Mouse (Mus musculus) liver, embryonic 13.5 days (tissue): ENCODE data around the gene Fezf1. TPM values are rescaled to one million over a fixed set of nuclear protein-coding genes. Genes with fewer than 3 reads are reported as not detected.

Source experiments
- ATAC-seq: fragments of 200-750 bp; cut with Nextera tagmentation; 2 replicates; pipeline ENCODE4 v1.8.0; 2017; ENCODE audit warnings: low read depth, mild to moderate bottlenecking, moderate number of reproducible peaks, moderate library complexity
- DNase-seq: peaks from one replicate; pipeline ENCODE4 v3.0.0; 2022
- H3K27ac ChIP-seq: fragments of 300-500 bp; sonication (generic); 2 replicates; pipeline ENCODE4 v1.5.1; 2015; ENCODE audit warnings: moderate library complexity, mild to moderate bottlenecking, inconsistent platforms
- H3K27me3 ChIP-seq: fragments of 300-500 bp; sonication (generic); 2 replicates; pipeline ENCODE4 v1.6.1; 2015; ENCODE audit warnings: mild to moderate bottlenecking, inconsistent platforms
- H3K36me3 ChIP-seq: fragments of 300-500 bp; sonication (generic); 2 replicates; pipeline ENCODE4 v1.6.1; 2015; ENCODE audit warnings: mild to moderate bottlenecking, inconsistent platforms
- H3K4me1 ChIP-seq: fragments of 300-500 bp; sonication (generic); replicated peaks from 2 replicates; pipeline ENCODE4 v1.6.1; 2015; ENCODE audit warnings: inconsistent platforms
- H3K4me2 ChIP-seq: fragments of 300-500 bp; sonication (generic); 2 replicates; pipeline ENCODE4 v1.6.1; 2015; ENCODE audit warnings: inconsistent platforms, mild to moderate bottlenecking, moderate library complexity
- H3K4me3 ChIP-seq: fragments of 300-500 bp; sonication (generic); replicated peaks from 2 replicates; pipeline ENCODE4 v1.5.1; 2015; ENCODE audit warnings: mild to moderate bottlenecking, inconsistent platforms
- H3K9ac ChIP-seq: fragments of 300-500 bp; sonication (generic); 2 replicates; pipeline ENCODE4 v1.6.1; 2015; ENCODE audit warnings: mild to moderate bottlenecking, inconsistent platforms
- H3K9me3 ChIP-seq: fragments of 300-500 bp; sonication (generic); replicated peaks from 2 replicates; pipeline ENCODE4 v1.6.1; 2016; ENCODE audit warnings: inconsistent platforms
- WGBS: fragments of 180-500 bp; shearing (Covaris S2); methylation state at CpG from one replicate; pipeline ENCODE4 v1.1.7; 2015; ENCODE audit not compliant: insufficient replicate concordance; 5-methylcytosine and 5-hydroxymethylcytosine counted together
- polyA plus RNA-seq: library from polyadenylated mRNA; unstranded; fragments of >200 nt; fragmentation: Nextera tagmentation; extraction: Ambion mirVana; gene quantifications from 2 replicates; pipeline ENCODE4 v1.2.1, GENCODE M21; 2015

Gene Fezf1
- polyA plus RNA-seq, 1 experiment from 2014 or later = not detected

- H3K27ac ChIP-seq = no peak overlapping the region
- no peak overlapping the region for H3K4me2 ChIP-seq
- DNase-seq (no peak), ATAC-seq (no peak)
- peaks cover 90% of the 10 kb centered on the region for H3K27me3 ChIP-seq
- H3K4me3 ChIP-seq = no peak overlapping the region
- H3K36me3 ChIP-seq = no peaks in the 10 kb centered on the region
- H3K4me1 ChIP-seq = no peaks in the 10 kb centered on the region
- H3K9ac ChIP-seq = no peak overlapping the region
- no peaks in the 10 kb centered on the region for H3K9me3 ChIP-seq
- WGBS = 1% methylated on average over 23 of the region's 23 CpGs
Observed at GRCm38 (mm10) chr6:23246790-23247511, 1.2 kb downstream of the Fezf1 start.

- Histone ChIP-seq H3K27ac (no peak overlapping the region), H3K9ac (no peak overlapping the region), H3K36me3 (no peaks in the 10 kb centered on the region), H3K9me3 (no peaks in the 10 kb centered on the region), H3K4me1 (no peaks in the 10 kb centered on the region), H3K4me2 (no peak overlapping the region), H3K27me3 (peaks cover 91% of the 10 kb centered on the region), H3K4me3 (no peak overlapping the region)
- no peak for ATAC-seq
- WGBS = 6% methylated on average over 17 of the region's 17 CpGs
- no peak for DNase-seq
Observed at GRCm38 (mm10) chr6:23246061-23246789, 1.9 kb downstream of the Fezf1 start.

- H3K4me1 ChIP-seq = no peaks in the 10 kb centered on the region
- H3K9me3 ChIP-seq = no peaks in the 10 kb centered on the region
- H3K27ac ChIP-seq = no peak overlapping the region
- no peak for ATAC-seq
- 4% methylated on average over 23 of the region's 23 CpGs for WGBS
- no peak overlapping the region for H3K4me2 ChIP-seq
- no peak overlapping the region for H3K9ac ChIP-seq
- peaks cover 88% of the 10 kb centered on the region for H3K27me3 ChIP-seq
- no peak for DNase-seq
- H3K4me3 ChIP-seq = no peak overlapping the region
- no peaks in the 10 kb centered on the region for H3K36me3 ChIP-seq
Observed at GRCm38 (mm10) chr6:23245545-23246011, 2.6 kb downstream of the Fezf1 start.

GRCm38 (mm10) chr6:23245121-23245520, 3.0 kb downstream of the Fezf1 start:
- Histone ChIP-seq H3K27ac (no peak overlapping the region), H3K4me2 (no peak overlapping the region), H3K4me3 (no peak overlapping the region), H3K9ac (no peak overlapping the region), H3K4me1 (no peaks in the 10 kb centered on the region), H3K36me3 (no peaks in the 10 kb centered on the region), H3K9me3 (no peaks in the 10 kb centered on the region), H3K27me3 (peaks cover 84% of the 10 kb centered on the region)
- ATAC-seq (no peak), DNase-seq (no peak)
- 12% methylated on average over 9 of the region's 9 CpGs for WGBS

- no peak overlapping the region for H3K4me2 ChIP-seq
- no peak overlapping the region for H3K4me3 ChIP-seq
- H3K27ac ChIP-seq = no peak overlapping the region
- DNase-seq (no peak), ATAC-seq (no peak)
- WGBS = 5% methylated on average over 15 of the region's 15 CpGs
- no peaks in the 10 kb centered on the region for H3K9me3 ChIP-seq
- no peaks in the 10 kb centered on the region for H3K4me1 ChIP-seq
- no peaks in the 10 kb centered on the region for H3K36me3 ChIP-seq
- H3K9ac ChIP-seq = no peak overlapping the region
- H3K27me3 ChIP-seq = peaks cover 73% of the 10 kb centered on the region
Observed at GRCm38 (mm10) chr6:23243821-23244760, 4.1 kb downstream of the Fezf1 start.

- H3K4me2 ChIP-seq = no peak overlapping the region
- H3K27ac ChIP-seq = no peak overlapping the region
- no peaks in the 10 kb centered on the region for H3K4me1 ChIP-seq
- no peak overlapping the region for H3K9ac ChIP-seq
- no peak for DNase-seq
- ATAC-seq = no peak
- H3K4me3 ChIP-seq = no peak overlapping the region
- H3K9me3 ChIP-seq = no peaks in the 10 kb centered on the region
- 32% methylated on average over 3 of the region's 3 CpGs for WGBS
- no peaks in the 10 kb centered on the region for H3K36me3 ChIP-seq
- H3K27me3 ChIP-seq = no peaks in the 10 kb centered on the region
Observed at GRCm38 (mm10) chr6:23211499-23211898, 36.7 kb downstream of the Fezf1 start.

- WGBS = 45% methylated on average over 4 of the region's 4 CpGs
- Histone ChIP-seq H3K27ac (no peak overlapping the region), H3K27me3 (no peaks in the 10 kb centered on the region), H3K9me3 (no peaks in the 10 kb centered on the region), H3K4me1 (no peaks in the 10 kb centered on the region), H3K9ac (no peak overlapping the region), H3K4me2 (no peak overlapping the region), H3K4me3 (no peak overlapping the region), H3K36me3 (no peaks in the 10 kb centered on the region)
- ATAC-seq (no peak), DNase-seq (no peak)
Observed at GRCm38 (mm10) chr6:23207791-23208190, 40.4 kb downstream of the Fezf1 start.

- no peak overlapping the region for H3K9ac ChIP-seq
- 71% methylated on average over 11 of the region's 11 CpGs for WGBS
- DNase-seq (no peak), ATAC-seq (no peak)
- H3K9me3 ChIP-seq = no peaks in the 10 kb centered on the region
- H3K4me1 ChIP-seq = no peaks in the 10 kb centered on the region
- H3K4me3 ChIP-seq = no peak overlapping the region
- no peak overlapping the region for H3K27ac ChIP-seq
- H3K4me2 ChIP-seq = no peak overlapping the region
- H3K27me3 ChIP-seq = no peaks in the 10 kb centered on the region
- no peaks in the 10 kb centered on the region for H3K36me3 ChIP-seq
Observed at GRCm38 (mm10) chr6:23202630-23203029, 45.5 kb downstream of the Fezf1 start.

Other genes starting within 250 kb of the Fezf1 start
- gene Aass, start 115.4 kb downstream of the Fezf1 start, polyA plus RNA-seq = 25.0 and 34.4 TPM in 2 replicates